Mouse (Mus musculus): ENCODE results near the gene Pds5b.
"Not testable (repeated sequence)": the region's sequence is repeated elsewhere in the genome, so short reads cannot be mapped to it uniquely, and the experiment has no call there.

GRCm38 (mm10) chr5:150852097-150852496, 178.6 kb downstream of the Pds5b start:
- not testable (repeated sequence) for TF ChIP-seq CTCF (IDR thresholded peaks at IDR 0.05; ENCODE audit: extremely low read depth, insufficient read depth, insufficient read length, insufficient replicate concordance); POLR2A (IDR thresholded peaks at IDR 0.05; ENCODE audit: low read depth, low read length)
